Mouse (Mus musculus): ENCODE data around the gene Gm28042. TPM values are rescaled to one million over a fixed set of nuclear protein-coding genes. Genes with fewer than 3 reads are reported as not detected.

Gm28042 gene
- total RNA-seq, 1 experiment, result 2.9 TPM

DNA sequence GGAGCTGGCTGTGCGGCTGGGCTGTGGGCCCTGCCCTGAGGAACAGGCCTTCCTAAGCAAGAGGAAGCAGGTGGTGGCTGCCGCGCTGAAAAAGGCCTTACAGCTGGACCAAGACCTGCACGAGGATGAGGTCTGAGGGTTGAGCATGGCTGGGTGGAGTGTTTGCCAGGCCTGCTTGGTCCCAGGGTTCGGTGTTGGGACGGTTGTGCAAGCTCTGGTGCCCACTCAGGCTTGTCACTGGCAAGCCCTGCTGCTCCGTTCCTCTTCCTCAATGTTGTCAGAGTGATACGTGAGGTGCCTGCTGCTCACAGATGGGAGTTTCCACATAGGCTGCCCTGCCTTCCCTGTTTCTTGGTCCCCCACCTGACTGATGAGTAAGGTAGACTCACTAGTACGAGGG is 10.5 kb downstream of the Gm28042 start:
- Histone ChIP-seq H3K9ac (ENCODE audit: insufficient read depth, low read depth, low read length, poor library complexity, severe bottlenecking) (no peak overlapping the region), H3K9me3 (ENCODE audit: control insufficient read depth, insufficient read depth, low read depth, low read length) (no peaks in the 10 kb centered on the region), H3K4me1 (ENCODE audit: control insufficient read depth in 2 of 2, insufficient read depth in 2 of 2, low read length in 2 of 2, poor library complexity in 1 of 2) (no peaks in the 10 kb centered on the region), H3K27ac (ENCODE audit: insufficient read depth, low read depth, low read length, poor library complexity, severe bottlenecking) (no peak overlapping the region), H3K4me3 (ENCODE audit: insufficient read depth in 1 of 2, low read depth in 1 of 2, low read length in 2 of 2, poor library complexity in 1 of 2, severe bottlenecking in 1 of 2) (no peak overlapping the region), H3K36me3 (ENCODE audit: control insufficient read depth, insufficient read depth, low read length, poor library complexity, severe bottlenecking) (peaks cover 20% of the 10 kb centered on the region; the same call in 1 of the 2 replicates)
- no peak for TF ChIP-seq ZC3H11A (IDR thresholded peaks at IDR 0.05; ENCODE audit: borderline replicate concordance, low read depth, low read length)
- no peak for TF ChIP-seq MAFK (IDR thresholded peaks at IDR 0.05; ENCODE audit: insufficient read depth, low read depth, low read length)
- TF ChIP-seq CHD2 (IDR thresholded peaks at IDR 0.05; ENCODE audit: low read depth, low read length), result no peak
- TF ChIP-seq ZNF384 (IDR thresholded peaks at IDR 0.05; ENCODE audit: low read depth, low read length), result no peak
- TF ChIP-seq HCFC1 (IDR thresholded peaks at IDR 0.05; ENCODE audit: borderline replicate concordance, insufficient read depth, low read length), result no peak
- DNase-seq (ENCODE audit: low read depth, low spot score), result no peak
- in situ Hi-C loops (cut with MboI; ENCODE audit: low sequenced_read_pairs in 2 of 2, unreplicated experiment in 2 of 2), result no loop called here

- TF ChIP-seq ZNF384 (IDR thresholded peaks at IDR 0.05; ENCODE audit: low read depth, low read length) (no peak), MAFK (IDR thresholded peaks at IDR 0.05; ENCODE audit: insufficient read depth, low read depth, low read length) (no peak), CHD2 (IDR thresholded peaks at IDR 0.05; ENCODE audit: low read depth, low read length) (no peak), ZC3H11A (IDR thresholded peaks at IDR 0.05; ENCODE audit: borderline replicate concordance, low read depth, low read length) (no peak), HCFC1 (IDR thresholded peaks at IDR 0.05; ENCODE audit: borderline replicate concordance, insufficient read depth, low read length) (no peak)
- Histone ChIP-seq H3K4me1 (ENCODE audit: control insufficient read depth in 2 of 2, insufficient read depth in 2 of 2, low read length in 2 of 2, poor library complexity in 1 of 2) (peaks cover 0 to 5% of the 10 kb centered on the region in 2 experiments; a peak in 2 of 4 replicates), H3K27ac (ENCODE audit: insufficient read depth, low read depth, low read length, poor library complexity, severe bottlenecking) (no peak overlapping the region), H3K36me3 (ENCODE audit: control insufficient read depth, insufficient read depth, low read length, poor library complexity, severe bottlenecking) (peaks cover 20% of the 10 kb centered on the region; the same call in 1 of the 2 replicates), H3K4me3 (ENCODE audit: insufficient read depth in 1 of 2, low read depth in 1 of 2, low read length in 2 of 2, poor library complexity in 1 of 2, severe bottlenecking in 1 of 2) (no peak overlapping the region), H3K9ac (ENCODE audit: insufficient read depth, low read depth, low read length, poor library complexity, severe bottlenecking) (no peak overlapping the region), H3K9me3 (ENCODE audit: control insufficient read depth, insufficient read depth, low read depth, low read length) (no peaks in the 10 kb centered on the region)
- DNase-seq (ENCODE audit: low read depth, low spot score), result no peak
- in situ Hi-C loops (cut with MboI; ENCODE audit: low sequenced_read_pairs in 2 of 2, unreplicated experiment in 2 of 2), result no loop called here
Measured at GRCm38 (mm10) chr2:120040991-120041390, 13.7 kb downstream of the Gm28042 start.

DNA sequence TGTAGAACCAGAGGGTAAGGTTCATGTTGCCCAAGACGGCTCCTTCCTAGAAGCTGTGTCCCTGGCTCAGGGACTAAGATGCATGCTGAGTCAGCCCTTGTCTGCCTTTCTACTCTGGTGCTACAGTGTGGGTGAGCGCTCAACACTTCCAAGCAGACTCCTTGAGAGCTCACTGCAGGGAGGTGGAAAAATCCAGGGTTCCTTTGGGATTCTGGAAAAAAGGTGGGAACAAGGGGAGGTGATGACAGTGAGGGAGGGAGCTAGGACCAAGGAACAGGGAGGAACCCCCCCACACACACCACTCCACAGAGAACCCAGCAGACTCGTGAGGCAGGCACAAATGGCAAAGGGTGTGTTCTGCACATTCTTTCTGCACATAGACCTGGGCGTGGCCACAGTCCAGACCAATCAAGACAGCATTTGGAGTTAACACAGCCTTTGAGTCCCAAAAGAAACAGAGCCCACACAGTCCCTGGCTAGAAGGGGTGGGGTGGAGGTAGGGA is 16.9 kb downstream of the Gm28042 start:
- Histone ChIP-seq H3K27ac (ENCODE audit: insufficient read depth, low read depth, low read length, poor library complexity, severe bottlenecking) (no peak overlapping the region), H3K9ac (ENCODE audit: insufficient read depth, low read depth, low read length, poor library complexity, severe bottlenecking) (no peak overlapping the region), H3K4me1 (ENCODE audit: control insufficient read depth in 2 of 2, insufficient read depth in 2 of 2, low read length in 2 of 2, poor library complexity in 1 of 2) (peaks cover 0 to 5% of the 10 kb centered on the region in 2 experiments; a peak in 2 of 4 replicates), H3K4me3 (ENCODE audit: insufficient read depth in 1 of 2, low read depth in 1 of 2, low read length in 2 of 2, poor library complexity in 1 of 2, severe bottlenecking in 1 of 2) (no peak overlapping the region), H3K36me3 (ENCODE audit: control insufficient read depth, insufficient read depth, low read length, poor library complexity, severe bottlenecking) (peaks cover 16% of the 10 kb centered on the region; the same call in 1 of the 2 replicates), H3K9me3 (ENCODE audit: control insufficient read depth, insufficient read depth, low read depth, low read length) (no peaks in the 10 kb centered on the region)
- DNase-seq (ENCODE audit: low read depth, low spot score), result peak; percentile 51
- in situ Hi-C loops (cut with MboI; ENCODE audit: low sequenced_read_pairs in 2 of 2, unreplicated experiment in 2 of 2), result no loop called here
- 0 out of 2 replicates have a peak, but pooled peaks have one; percentile 48 for TF ChIP-seq MAFK (IDR thresholded peaks at IDR 0.05; ENCODE audit: insufficient read depth, low read depth, low read length)
- no peak for TF ChIP-seq CHD2 (IDR thresholded peaks at IDR 0.05; ENCODE audit: low read depth, low read length)

DNA sequence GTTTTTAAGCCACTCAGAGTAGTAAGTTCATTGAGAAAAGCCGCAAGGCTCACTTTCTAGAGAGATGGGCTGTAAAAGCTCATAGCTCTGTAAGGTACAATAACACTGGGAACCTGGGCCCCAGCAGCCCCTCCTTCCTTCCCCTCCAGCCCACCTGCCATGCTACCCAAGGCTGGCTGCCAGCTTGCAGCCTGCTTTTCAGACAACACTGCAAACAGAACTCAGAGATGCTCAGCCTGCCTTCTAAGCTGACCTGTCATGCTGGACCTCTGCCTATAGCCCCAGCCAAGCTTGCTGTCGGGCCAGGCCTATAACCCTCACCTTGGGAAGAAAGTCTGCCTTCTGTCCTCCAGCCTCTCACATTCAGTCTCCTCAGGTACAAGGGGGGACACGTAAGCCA is 17.4 kb downstream of the Gm28042 start:
- no peak overlapping the region for H3K4me3 ChIP-seq (ENCODE audit: insufficient read depth in 1 of 2, low read depth in 1 of 2, low read length in 2 of 2, poor library complexity in 1 of 2, severe bottlenecking in 1 of 2)
- TF ChIP-seq ZC3H11A (IDR thresholded peaks at IDR 0.05; ENCODE audit: borderline replicate concordance, low read depth, low read length) (no peak), HCFC1 (IDR thresholded peaks at IDR 0.05; ENCODE audit: borderline replicate concordance, insufficient read depth, low read length) (no peak)
- in situ Hi-C loops (cut with MboI; ENCODE audit: low sequenced_read_pairs in 2 of 2, unreplicated experiment in 2 of 2), result no loop called here
- no peak for DNase-seq (ENCODE audit: low read depth, low spot score)
- no peak overlapping the region for H3K27ac ChIP-seq (ENCODE audit: insufficient read depth, low read depth, low read length, poor library complexity, severe bottlenecking)
- no peak overlapping the region for H3K9ac ChIP-seq (ENCODE audit: insufficient read depth, low read depth, low read length, poor library complexity, severe bottlenecking)
- H3K9me3 ChIP-seq (ENCODE audit: control insufficient read depth, insufficient read depth, low read depth, low read length), result no peaks in the 10 kb centered on the region
- H3K4me1 ChIP-seq (ENCODE audit: control insufficient read depth in 2 of 2, insufficient read depth in 2 of 2, low read length in 2 of 2, poor library complexity in 1 of 2), result peaks cover 0 to 5% of the 10 kb centered on the region in 2 experiments; a peak in 2 of 4 replicates
- H3K36me3 ChIP-seq (ENCODE audit: control insufficient read depth, insufficient read depth, low read length, poor library complexity, severe bottlenecking), result peaks cover 16% of the 10 kb centered on the region; the same call in 1 of the 2 replicates

Data from ES-E14 (cell line).